ENCODE assay signal across 17 mouse cellular contexts in genomic region chr1:37867684-37868322, GRCm38 (mm10). TPM values are rescaled to one million over a fixed set of nuclear protein-coding genes. Genes with fewer than 3 reads are reported as not detected.
"Had no signal": no experiment of that assay in that cellular context is flagged by ENCODE, and none has a peak within 500 bp of the region (broad histone marks: within the 10 kb centered on the region; RNA-seq: fewer than 3 reads in every experiment).

No protein-coding gene starts in this region.

- H3K9me3 ChIP-seq: liver, embryonic 15.5 days; midbrain, embryonic 10.5 days; midbrain, embryonic 12.5 days; neural tube, embryonic 13.5 days; neural tube, embryonic 15.5 days had no signal

- ATAC-seq: midbrain, embryonic 16.5 days had no signal

- H3K4me3 ChIP-seq: liver, embryonic 15.5 days; midbrain, embryonic 10.5 days; midbrain, embryonic 12.5 days; myocyte; neural tube, embryonic 13.5 days; neural tube, embryonic 15.5 days had no signal

- DNase-seq: right cerebral cortex, adult 18-20 months; right cerebral cortex, postnatal 25 days had no signal

- H3K27me3 ChIP-seq: liver, embryonic 15.5 days had no signal

- H3K27ac ChIP-seq: liver, embryonic 15.5 days; midbrain, embryonic 10.5 days; midbrain, embryonic 12.5 days; neural tube, embryonic 13.5 days; neural tube, embryonic 15.5 days had no signal

- H3K9ac ChIP-seq: liver, embryonic 15.5 days; lung, embryonic 14.5 days; midbrain, embryonic 12.5 days; neural tube, embryonic 13.5 days; neural tube, embryonic 15.5 days had no signal

- H3K36me3 ChIP-seq: liver, embryonic 15.5 days; midbrain, embryonic 10.5 days; midbrain, embryonic 12.5 days; neural tube, embryonic 13.5 days; neural tube, embryonic 15.5 days had no signal

- H3K4me2 ChIP-seq: liver, embryonic 15.5 days; lung, embryonic 14.5 days; midbrain, embryonic 12.5 days; neural tube, embryonic 13.5 days; neural tube, embryonic 15.5 days had no signal

RNA-seq across cellular contexts. Expression of gene Lyg2, which starts 48.5 kb away (rescaled TPM):
- total RNA-seq: megakaryocyte-erythroid progenitor cell, adult 5-6 weeks had no signal
- polyA plus RNA-seq: liver, embryonic 15.5 days; lung, embryonic 14.5 days; lung, embryonic 16.5 days; midbrain, embryonic 10.5 days; midbrain, embryonic 12.5 days; midbrain, embryonic 14.5 days; midbrain, embryonic 16.5 days; myocyte; neural tube, embryonic 11.5 days; neural tube, embryonic 13.5 days; neural tube, embryonic 15.5 days; small intestine, adult 2 months; stomach, embryonic 14.5 days; stomach, embryonic 16.5 days had no signal
